Mouse (Mus musculus): Measurements from ENCODE around the gene Mvb12b.

Gene Mvb12b

DNA sequence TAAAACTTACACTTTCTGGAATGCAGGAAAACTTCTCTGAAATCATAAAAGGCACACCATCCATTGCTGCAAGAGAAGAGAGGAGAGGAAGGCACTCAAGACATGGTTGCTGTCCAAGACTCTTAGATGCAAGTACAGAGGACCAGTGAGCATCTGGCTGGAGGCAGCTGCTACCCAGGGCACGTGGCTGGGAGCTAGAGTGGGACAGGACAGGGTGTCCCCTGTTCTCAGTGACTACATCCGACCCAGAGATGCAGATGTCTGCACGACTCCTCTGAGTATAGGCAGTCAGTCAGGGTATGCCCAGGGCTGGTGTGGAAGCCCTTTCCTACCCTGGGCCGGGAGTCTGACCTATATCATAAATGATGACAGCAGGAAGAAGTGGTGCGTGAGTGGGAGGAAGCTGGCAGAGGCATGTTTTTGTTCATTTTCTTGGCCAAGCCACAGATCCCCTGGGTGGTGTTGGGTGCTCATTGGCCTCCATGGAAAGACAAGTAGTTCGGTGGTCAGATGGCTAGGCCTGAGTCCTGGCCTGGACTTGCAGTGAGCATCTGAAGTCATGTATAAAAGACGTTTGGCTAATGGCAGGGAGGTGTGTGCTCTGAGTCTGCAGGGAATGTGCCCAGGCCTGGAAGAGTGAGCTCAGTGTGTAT lies 132.6 kb downstream of the Mvb12b start:
- peaks cover 16% of the 10 kb centered on the region; the same call in 1 of the 2 replicates for H3K4me1 ChIP-seq (replicated peaks; ENCODE audit: low read depth, low read length)
- H3K27me3 ChIP-seq (ENCODE audit: insufficient read depth, low read length), result no peaks in the 10 kb centered on the region; the same call in none of the 2 replicates
- TF ChIP-seq NANOG (IDR thresholded peaks at IDR 0.05; ENCODE audit: borderline replicate concordance, low read length) (no peak), POU5F1 (IDR thresholded peaks at IDR 0.05; ENCODE audit: borderline replicate concordance, low read length) (no peak), CTCF (conservative IDR thresholded peaks at IDR 0.05; ENCODE audit: low read length) (no peak)
- no peaks in the 10 kb centered on the region for H3K36me3 ChIP-seq (ENCODE audit: insufficient read depth, low read length)
- H3K9me3 ChIP-seq (ENCODE audit: low read length), result no peaks in the 10 kb centered on the region
- H3K4me3 ChIP-seq (replicated peaks; ENCODE audit: low read length), result no peak overlapping the region

DNA sequence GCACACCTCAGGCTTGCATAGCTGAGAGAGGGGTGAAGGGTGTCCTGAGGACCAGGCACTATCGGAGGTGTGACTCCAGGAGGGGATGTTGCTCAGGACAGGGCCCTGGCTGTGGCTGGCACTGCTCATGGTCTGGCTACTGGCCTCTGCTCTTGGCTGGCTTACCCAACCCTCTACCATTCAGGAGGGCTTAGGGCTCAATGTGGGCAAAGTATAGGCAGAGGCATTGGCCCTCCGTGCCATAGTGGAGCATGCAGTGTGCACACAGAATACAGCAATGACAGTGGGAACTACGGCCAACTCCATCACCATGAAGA lies 133.5 kb downstream of the Mvb12b start:
- H3K36me3 ChIP-seq (ENCODE audit: insufficient read depth, low read length), result no peaks in the 10 kb centered on the region
- no peaks in the 10 kb centered on the region; the same call in none of the 2 replicates for H3K27me3 ChIP-seq (ENCODE audit: insufficient read depth, low read length)
- no peak for TF ChIP-seq CTCF (conservative IDR thresholded peaks at IDR 0.05; ENCODE audit: low read length)
- TF ChIP-seq POU5F1 (IDR thresholded peaks at IDR 0.05; ENCODE audit: borderline replicate concordance, low read length), result no peak
- TF ChIP-seq NANOG (IDR thresholded peaks at IDR 0.05; ENCODE audit: borderline replicate concordance, low read length), result no peak
- H3K4me3 ChIP-seq (replicated peaks; ENCODE audit: low read length), result no peak overlapping the region
- peaks cover 16% of the 10 kb centered on the region; the same call in 1 of the 2 replicates for H3K4me1 ChIP-seq (replicated peaks; ENCODE audit: low read depth, low read length)
- H3K9me3 ChIP-seq (ENCODE audit: low read length), result no peaks in the 10 kb centered on the region

DNA sequence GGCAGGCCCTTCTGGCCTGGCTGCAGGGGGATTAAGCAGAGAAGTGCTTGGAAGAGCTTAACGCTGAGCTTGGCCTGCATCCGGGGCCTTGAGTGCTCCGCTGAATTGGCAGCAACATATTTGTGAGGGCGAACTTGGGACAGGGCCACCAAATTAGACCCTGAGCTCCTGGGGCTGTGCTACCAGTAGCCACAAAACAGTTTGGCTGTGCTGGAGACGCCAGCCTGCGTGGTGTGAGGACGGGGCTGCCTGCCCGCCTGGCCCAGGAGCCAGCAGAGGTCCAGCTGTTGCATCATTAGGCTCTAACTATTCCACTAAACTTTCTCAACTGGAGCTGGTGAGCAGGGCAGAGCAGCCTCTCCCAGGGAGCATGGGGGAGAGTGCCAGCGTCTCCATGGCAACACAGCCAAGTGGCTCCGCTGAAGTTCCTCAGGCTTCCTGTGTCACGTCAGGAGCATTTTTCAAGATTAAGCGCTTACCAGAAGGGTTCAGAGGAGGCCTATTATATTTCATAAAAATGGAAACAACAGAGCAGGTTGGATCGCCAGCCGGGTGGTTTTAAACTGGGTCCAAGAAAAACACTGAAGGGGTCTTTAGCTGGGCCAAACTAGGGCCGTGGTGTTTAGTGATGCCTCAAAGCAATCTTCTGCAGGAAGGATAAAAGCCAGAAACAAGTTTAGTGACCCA lies 134.0 kb downstream of the Mvb12b start:
- TF ChIP-seq CTCF (conservative IDR thresholded peaks at IDR 0.05; ENCODE audit: low read length) (no peak), NANOG (IDR thresholded peaks at IDR 0.05; ENCODE audit: borderline replicate concordance, low read length) (no peak), POU5F1 (IDR thresholded peaks at IDR 0.05; ENCODE audit: borderline replicate concordance, low read length) (no peak)
- peaks cover 16% of the 10 kb centered on the region; the same call in 1 of the 2 replicates for H3K4me1 ChIP-seq (replicated peaks; ENCODE audit: low read depth, low read length)
- H3K27me3 ChIP-seq (ENCODE audit: insufficient read depth, low read length), result no peaks in the 10 kb centered on the region; the same call in 1 of the 2 replicates
- no peaks in the 10 kb centered on the region for H3K9me3 ChIP-seq (ENCODE audit: low read length)
- no peaks in the 10 kb centered on the region for H3K36me3 ChIP-seq (ENCODE audit: insufficient read depth, low read length)
- peak overlapping the region; percentile 51 for H3K4me3 ChIP-seq (replicated peaks; ENCODE audit: low read length)

DNA sequence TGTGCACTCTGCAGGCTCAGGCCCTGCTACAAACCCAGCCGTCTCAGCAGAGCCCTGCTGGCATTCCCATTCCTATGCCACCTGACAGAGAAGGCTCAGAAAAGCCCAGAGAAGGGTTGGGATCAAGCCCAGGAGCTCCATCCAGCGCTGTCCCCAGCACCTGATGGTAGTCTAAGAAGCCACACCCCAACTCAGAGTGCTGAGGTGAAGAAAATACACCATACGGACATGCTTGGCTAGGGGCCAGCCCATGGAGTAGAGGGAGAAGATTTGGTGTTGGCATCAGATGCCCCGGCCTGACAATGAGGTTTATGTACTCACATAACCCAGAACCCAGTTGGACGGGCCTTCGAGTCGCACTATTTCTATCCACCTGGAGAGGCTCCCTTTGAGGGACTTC lies 137.1 kb downstream of the Mvb12b start:
- H3K9me3 ChIP-seq (ENCODE audit: low read length), result no peaks in the 10 kb centered on the region
- TF ChIP-seq CTCF (conservative IDR thresholded peaks at IDR 0.05; ENCODE audit: low read length) (no peak), NANOG (IDR thresholded peaks at IDR 0.05; ENCODE audit: borderline replicate concordance, low read length) (no peak), POU5F1 (IDR thresholded peaks at IDR 0.05; ENCODE audit: borderline replicate concordance, low read length) (no peak)
- no peak overlapping the region for H3K4me3 ChIP-seq (replicated peaks; ENCODE audit: low read length)
- no peaks in the 10 kb centered on the region; the same call in 1 of the 2 replicates for H3K27me3 ChIP-seq (ENCODE audit: insufficient read depth, low read length)
- peaks cover 22% of the 10 kb centered on the region for H3K4me1 ChIP-seq (replicated peaks; ENCODE audit: low read depth, low read length)
- no peaks in the 10 kb centered on the region for H3K36me3 ChIP-seq (ENCODE audit: insufficient read depth, low read length)

DNA sequence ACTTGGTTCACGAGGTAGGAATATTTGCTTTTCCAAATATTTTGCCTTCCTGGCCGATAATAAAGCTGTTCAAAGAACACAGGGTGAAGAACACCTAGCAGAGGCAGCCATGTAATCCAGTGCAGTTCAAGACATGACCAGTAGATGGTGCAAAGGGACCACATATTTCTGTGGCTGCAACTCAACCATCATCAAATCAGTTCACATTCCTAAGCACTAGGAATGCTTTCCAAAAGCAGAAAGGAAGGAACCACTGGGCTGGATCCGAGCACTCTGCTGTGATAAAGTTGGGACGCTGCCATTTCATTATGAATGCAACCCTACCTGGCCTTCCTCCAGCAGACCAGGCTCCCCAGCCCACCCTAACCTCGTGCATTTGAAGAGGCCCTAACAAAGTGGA lies 141.3 kb downstream of the Mvb12b start:
- no peak for TF ChIP-seq NANOG (IDR thresholded peaks at IDR 0.05; ENCODE audit: borderline replicate concordance, low read length)
- peak; percentile 96 for TF ChIP-seq CTCF (conservative IDR thresholded peaks at IDR 0.05; ENCODE audit: low read length)
- Histone ChIP-seq H3K4me3 (replicated peaks; ENCODE audit: low read length) (no peak overlapping the region), H3K36me3 (ENCODE audit: insufficient read depth, low read length) (no peaks in the 10 kb centered on the region), H3K9me3 (ENCODE audit: low read length) (no peaks in the 10 kb centered on the region), H3K27me3 (ENCODE audit: insufficient read depth, low read length) (no peaks in the 10 kb centered on the region), H3K4me1 (replicated peaks; ENCODE audit: low read depth, low read length) (peaks cover 13% of the 10 kb centered on the region)

DNA sequence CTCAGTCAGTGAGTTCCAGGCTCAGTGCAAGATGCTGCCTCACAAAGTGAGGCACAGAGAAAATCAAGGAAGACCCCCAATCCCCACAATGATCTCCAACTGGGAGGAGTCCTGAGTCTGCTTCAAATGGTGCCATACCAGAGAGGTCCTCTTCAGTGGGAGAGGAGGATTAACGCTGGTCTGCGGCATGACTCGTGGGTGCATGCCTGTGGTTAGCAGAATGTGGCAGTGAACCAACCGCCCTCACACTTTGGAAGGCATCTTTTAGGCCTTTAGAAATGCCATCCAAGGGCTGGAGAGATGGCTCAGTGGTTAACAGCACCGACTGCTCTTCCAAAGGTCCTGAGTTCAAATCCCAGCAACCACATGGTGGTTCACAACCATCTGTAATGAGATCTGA lies 142.0 kb downstream of the Mvb12b start:
- H3K4me1 ChIP-seq (replicated peaks; ENCODE audit: low read depth, low read length), result peaks cover 13% of the 10 kb centered on the region
- no peaks in the 10 kb centered on the region for H3K9me3 ChIP-seq (ENCODE audit: low read length)
- TF ChIP-seq POU5F1 (IDR thresholded peaks at IDR 0.05; ENCODE audit: borderline replicate concordance, low read length) (no peak), NANOG (IDR thresholded peaks at IDR 0.05; ENCODE audit: borderline replicate concordance, low read length) (no peak), CTCF (conservative IDR thresholded peaks at IDR 0.05; ENCODE audit: low read length) (no peak)
- H3K27me3 ChIP-seq (ENCODE audit: insufficient read depth, low read length), result no peaks in the 10 kb centered on the region
- H3K36me3 ChIP-seq (ENCODE audit: insufficient read depth, low read length), result no peaks in the 10 kb centered on the region
- no peak overlapping the region for H3K4me3 ChIP-seq (replicated peaks; ENCODE audit: low read length)

DNA sequence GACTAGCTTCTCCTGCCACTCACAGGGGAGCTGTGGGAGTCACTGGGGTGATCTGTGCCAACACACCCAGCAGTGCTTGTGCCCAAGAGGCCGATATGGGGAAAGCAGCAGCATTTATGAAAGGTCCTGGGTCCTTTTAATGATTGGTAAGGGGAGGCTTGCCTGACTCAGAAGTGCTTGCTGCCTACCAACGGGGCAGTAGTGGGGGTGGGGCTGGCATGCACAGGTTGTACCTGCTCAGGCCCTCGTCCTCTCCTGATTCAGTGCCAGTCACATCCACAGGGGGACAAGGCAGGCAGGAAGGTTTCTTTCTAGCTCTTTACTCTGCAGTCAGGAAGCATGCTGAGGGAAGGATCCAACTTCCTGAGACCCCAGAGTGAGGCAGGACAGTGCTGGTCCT lies 150.6 kb downstream of the Mvb12b start:
- no peaks in the 10 kb centered on the region for H3K36me3 ChIP-seq (ENCODE audit: insufficient read depth, low read length)
- no peaks in the 10 kb centered on the region for H3K9me3 ChIP-seq (ENCODE audit: low read length)
- peaks cover 14% of the 10 kb centered on the region for H3K4me1 ChIP-seq (replicated peaks; ENCODE audit: low read depth, low read length)
- TF ChIP-seq POU5F1 (IDR thresholded peaks at IDR 0.05; ENCODE audit: borderline replicate concordance, low read length) (no peak), CTCF (conservative IDR thresholded peaks at IDR 0.05; ENCODE audit: low read length) (no peak), NANOG (IDR thresholded peaks at IDR 0.05; ENCODE audit: borderline replicate concordance, low read length) (no peak)
- H3K27me3 ChIP-seq (ENCODE audit: insufficient read depth, low read length), result peaks cover 7% of the 10 kb centered on the region
- H3K4me3 ChIP-seq (replicated peaks; ENCODE audit: low read length), result no peak overlapping the region

DNA sequence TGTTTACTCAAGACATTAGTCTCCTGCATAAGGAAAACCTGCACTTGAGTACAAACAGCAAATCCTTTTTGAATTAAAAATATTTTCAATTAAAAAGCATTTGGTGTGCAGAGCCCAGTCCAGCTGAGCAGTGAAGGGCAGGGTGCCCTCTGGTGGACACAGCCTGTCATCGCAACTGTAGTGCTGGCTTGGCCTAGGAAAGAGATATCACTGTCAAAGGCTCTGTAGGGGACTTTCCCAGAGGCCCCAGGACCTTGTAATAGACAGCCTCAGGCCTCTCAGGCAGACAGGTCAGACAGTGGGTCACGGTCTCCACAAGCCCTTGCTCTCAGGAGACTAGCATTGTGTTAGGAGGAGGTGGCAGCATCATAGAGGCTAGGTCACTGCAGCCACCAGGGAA lies 151.0 kb downstream of the Mvb12b start:
- TF ChIP-seq NANOG (IDR thresholded peaks at IDR 0.05; ENCODE audit: borderline replicate concordance, low read length) (no peak), CTCF (conservative IDR thresholded peaks at IDR 0.05; ENCODE audit: low read length) (peak; percentile 89), POU5F1 (IDR thresholded peaks at IDR 0.05; ENCODE audit: borderline replicate concordance, low read length) (no peak)
- H3K4me3 ChIP-seq (replicated peaks; ENCODE audit: low read length), result no peak overlapping the region
- no peaks in the 10 kb centered on the region for H3K36me3 ChIP-seq (ENCODE audit: insufficient read depth, low read length)
- H3K27me3 ChIP-seq (ENCODE audit: insufficient read depth, low read length), result peaks cover 8% of the 10 kb centered on the region
- H3K9me3 ChIP-seq (ENCODE audit: low read length), result no peaks in the 10 kb centered on the region
- H3K4me1 ChIP-seq (replicated peaks; ENCODE audit: low read depth, low read length), result peaks cover 14% of the 10 kb centered on the region

Measured in E14TG2a.4 (cell line).